Mouse (Mus musculus): ENCODE results near the gene Ppp1r15b. TPM values are rescaled to one million over a fixed set of nuclear protein-coding genes. Genes with fewer than 3 reads are reported as not detected.

Ppp1r15b gene
- polyA plus RNA-seq, 1 experiment from 2014 or later, result 55.3 TPM

GRCm38 (mm10) chr1:133118127-133118526 is 12.8 kb upstream of the Ppp1r15b start:
- Histone ChIP-seq H3K9ac (ENCODE audit: low read length) (no peak overlapping the region), H3K4me3 (replicated peaks; ENCODE audit: low read length) (no peak overlapping the region), H3K9me3 (replicated peaks; ENCODE audit: control insufficient read depth, low read length) (0 out of 2 replicates have a peak, but pooled peaks cover 3% of the 10 kb centered on the region), H3K27me3 (ENCODE audit: control insufficient read depth, insufficient read depth, low read length) (no peaks in the 10 kb centered on the region), H3K4me1 (ENCODE audit: control insufficient read depth, insufficient read depth, low read length) (peaks cover 9% of the 10 kb centered on the region), H3K36me3 (ENCODE audit: control insufficient read depth, insufficient read depth, low read length) (no peaks in the 10 kb centered on the region), H3K4me2 (ENCODE audit: low read depth, low read length) (no peak overlapping the region), H3K27ac (ENCODE audit: low read length) (no peak overlapping the region)
- WGBS, result 88% methylated on average over 5 of the region's 5 CpGs
- no peak for ATAC-seq (ENCODE audit: insufficient read depth, low FRiP score)

- Histone ChIP-seq H3K36me3 (ENCODE audit: control insufficient read depth, insufficient read depth, low read length) (no peaks in the 10 kb centered on the region), H3K4me3 (replicated peaks; ENCODE audit: low read length) (no peak overlapping the region), H3K27ac (ENCODE audit: low read length) (no peak overlapping the region), H3K9me3 (replicated peaks; ENCODE audit: control insufficient read depth, low read length) (0 out of 2 replicates have a peak, but pooled peaks cover 3% of the 10 kb centered on the region), H3K27me3 (ENCODE audit: control insufficient read depth, insufficient read depth, low read length) (no peaks in the 10 kb centered on the region), H3K9ac (ENCODE audit: low read length) (no peak overlapping the region), H3K4me1 (ENCODE audit: control insufficient read depth, insufficient read depth, low read length) (peaks cover 9% of the 10 kb centered on the region), H3K4me2 (ENCODE audit: low read depth, low read length) (no peak overlapping the region)
- no peak for ATAC-seq (ENCODE audit: insufficient read depth, low FRiP score)
- WGBS, result 65% methylated on average over 3 of the region's 3 CpGs
Measured at GRCm38 (mm10) chr1:133118844-133119243, 12.1 kb upstream of the Ppp1r15b start.

GRCm38 (mm10) chr1:133119931-133120712 is 10.8 kb upstream of the Ppp1r15b start:
- H3K27ac ChIP-seq (ENCODE audit: low read length), result peak overlapping the region; percentile 44

DNA sequence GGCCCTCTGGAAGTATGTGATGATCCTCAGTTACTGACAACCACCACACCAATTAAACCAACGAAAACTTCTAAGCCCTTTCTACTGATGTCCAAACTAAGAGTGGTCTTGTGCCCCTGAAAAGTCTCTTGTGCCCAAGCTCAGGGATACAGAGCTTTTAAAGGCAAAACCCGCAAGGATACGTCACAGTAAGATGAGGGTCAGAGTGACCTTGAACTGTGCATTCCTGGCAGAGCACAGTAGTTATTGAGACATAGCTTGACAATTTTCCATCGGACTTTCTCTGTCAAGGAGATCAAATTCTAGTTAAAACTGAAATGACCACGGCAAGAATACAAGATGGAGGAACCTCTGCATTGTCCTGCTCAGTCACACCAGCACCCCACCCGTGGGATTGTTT is 9.7 kb upstream of the Ppp1r15b start:
- no peaks in the 10 kb centered on the region for H3K36me3 ChIP-seq (ENCODE audit: control insufficient read depth, insufficient read depth, low read length)
- no peaks in the 10 kb centered on the region for H3K9me3 ChIP-seq (replicated peaks; ENCODE audit: control insufficient read depth, low read length)
- no peak for ATAC-seq (ENCODE audit: insufficient read depth, low FRiP score)
- H3K9ac ChIP-seq (ENCODE audit: low read length), result no peak overlapping the region
- 49% methylated on average over 6 of the region's 6 CpGs for WGBS
- peaks cover 9% of the 10 kb centered on the region for H3K4me1 ChIP-seq (ENCODE audit: control insufficient read depth, insufficient read depth, low read length)
- no peak overlapping the region for H3K27ac ChIP-seq (ENCODE audit: low read length)
- no peaks in the 10 kb centered on the region for H3K27me3 ChIP-seq (ENCODE audit: control insufficient read depth, insufficient read depth, low read length)
- no peak overlapping the region for H3K4me2 ChIP-seq (ENCODE audit: low read depth, low read length)
- no peak overlapping the region for H3K4me3 ChIP-seq (replicated peaks; ENCODE audit: low read length)

More at GRCm38 (mm10) chr1:133119931-133120712, 10.8 kb upstream of the Ppp1r15b start:
- 0 out of 2 replicates have a peak, but pooled peaks have one; percentile 31 for ATAC-seq (ENCODE audit: insufficient read depth, low FRiP score)
- H3K27me3 ChIP-seq (ENCODE audit: control insufficient read depth, insufficient read depth, low read length), result no peaks in the 10 kb centered on the region
- peaks cover 9% of the 10 kb centered on the region for H3K4me1 ChIP-seq (ENCODE audit: control insufficient read depth, insufficient read depth, low read length)
- no peak overlapping the region for H3K4me2 ChIP-seq (ENCODE audit: low read depth, low read length)
- H3K9me3 ChIP-seq (replicated peaks; ENCODE audit: control insufficient read depth, low read length), result no peaks in the 10 kb centered on the region
- 25% methylated on average over 7 of the region's 7 CpGs for WGBS
- H3K4me3 ChIP-seq (replicated peaks; ENCODE audit: low read length), result no peak overlapping the region
- H3K36me3 ChIP-seq (ENCODE audit: control insufficient read depth, insufficient read depth, low read length), result no peaks in the 10 kb centered on the region
- no peak overlapping the region for H3K9ac ChIP-seq (ENCODE audit: low read length)

DNA sequence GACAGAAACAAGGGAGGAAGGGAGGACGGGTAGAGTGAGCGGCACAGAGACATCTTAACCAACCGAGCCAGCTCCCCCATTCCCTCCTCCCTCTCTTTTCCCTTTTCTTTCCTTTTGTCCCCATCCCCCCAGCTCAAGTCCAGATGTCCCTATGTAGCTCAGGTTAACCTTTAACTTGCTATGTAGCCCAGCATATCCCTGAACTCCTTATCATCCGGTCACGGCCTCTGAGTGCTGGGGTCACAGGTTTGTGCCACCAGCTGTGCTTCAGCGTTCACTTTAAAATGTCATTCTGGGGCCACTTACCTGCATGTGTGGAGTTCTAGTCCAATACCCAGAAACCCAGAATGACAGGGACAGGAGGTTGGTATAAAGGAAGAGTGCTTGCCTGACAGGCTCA is 6.8 kb upstream of the Ppp1r15b start:
- H3K4me2 ChIP-seq (ENCODE audit: low read depth, low read length), result no peak overlapping the region
- H3K4me3 ChIP-seq (replicated peaks; ENCODE audit: low read length), result no peak overlapping the region
- H3K36me3 ChIP-seq (ENCODE audit: control insufficient read depth, insufficient read depth, low read length), result no peaks in the 10 kb centered on the region
- H3K4me1 ChIP-seq (ENCODE audit: control insufficient read depth, insufficient read depth, low read length), result peaks cover 4% of the 10 kb centered on the region; the same call in 1 of the 2 replicates
- 73% methylated on average over 6 of the region's 6 CpGs for WGBS
- H3K27ac ChIP-seq (ENCODE audit: low read length), result no peak overlapping the region
- no peaks in the 10 kb centered on the region for H3K27me3 ChIP-seq (ENCODE audit: control insufficient read depth, insufficient read depth, low read length)
- H3K9me3 ChIP-seq (replicated peaks; ENCODE audit: control insufficient read depth, low read length), result no peaks in the 10 kb centered on the region
- no peak overlapping the region for H3K9ac ChIP-seq (ENCODE audit: low read length)
- ATAC-seq (ENCODE audit: insufficient read depth, low FRiP score), result no peak

GRCm38 (mm10) chr1:133125640-133126364 is 5.1 kb upstream of the Ppp1r15b start:
- no peak overlapping the region for H3K27ac ChIP-seq (ENCODE audit: low read length)
- H3K27me3 ChIP-seq (ENCODE audit: control insufficient read depth, insufficient read depth, low read length), result no peaks in the 10 kb centered on the region
- WGBS, result 83% methylated on average over 9 of the region's 9 CpGs
- no peaks in the 10 kb centered on the region for H3K36me3 ChIP-seq (ENCODE audit: control insufficient read depth, insufficient read depth, low read length)
- no peak overlapping the region for H3K4me3 ChIP-seq (replicated peaks; ENCODE audit: low read length)
- no peak for ATAC-seq (ENCODE audit: insufficient read depth, low FRiP score)
- H3K4me1 ChIP-seq (ENCODE audit: control insufficient read depth, insufficient read depth, low read length), result peaks cover 11% of the 10 kb centered on the region; the same call in 1 of the 2 replicates
- H3K9me3 ChIP-seq (replicated peaks; ENCODE audit: control insufficient read depth, low read length), result no peaks in the 10 kb centered on the region
- no peak overlapping the region for H3K9ac ChIP-seq (ENCODE audit: low read length)
- no peak overlapping the region for H3K4me2 ChIP-seq (ENCODE audit: low read depth, low read length)

DNA sequence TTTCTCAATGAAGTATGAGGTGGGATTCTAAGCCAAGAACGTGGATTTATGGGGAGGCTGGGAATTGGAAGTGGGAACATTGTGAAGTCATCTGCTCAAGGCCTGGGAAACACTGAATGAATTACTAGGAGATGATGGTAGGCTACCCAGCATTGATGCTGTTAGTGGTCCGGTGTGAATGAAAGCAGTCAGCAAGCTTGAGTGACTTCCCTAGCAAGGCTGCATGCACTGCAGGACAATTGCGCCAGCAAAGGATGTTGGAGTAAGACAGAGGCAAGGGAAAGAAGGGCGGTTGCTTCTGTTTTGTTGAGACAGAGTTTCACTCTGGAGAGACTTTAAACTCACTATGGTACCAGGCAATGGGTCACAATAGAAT is 4.6 kb upstream of the Ppp1r15b start:
- Histone ChIP-seq H3K27me3 (ENCODE audit: control insufficient read depth, insufficient read depth, low read length) (no peaks in the 10 kb centered on the region), H3K4me3 (replicated peaks; ENCODE audit: low read length) (no peak overlapping the region), H3K4me2 (ENCODE audit: low read depth, low read length) (no peak overlapping the region), H3K9me3 (replicated peaks; ENCODE audit: control insufficient read depth, low read length) (no peaks in the 10 kb centered on the region), H3K9ac (ENCODE audit: low read length) (no peak overlapping the region), H3K36me3 (ENCODE audit: control insufficient read depth, insufficient read depth, low read length) (no peaks in the 10 kb centered on the region), H3K27ac (ENCODE audit: low read length) (no peak overlapping the region), H3K4me1 (ENCODE audit: control insufficient read depth, insufficient read depth, low read length) (peaks cover 11% of the 10 kb centered on the region; the same call in 1 of the 2 replicates)
- WGBS, result 68% methylated on average over 4 of the region's 4 CpGs
- no peak for ATAC-seq (ENCODE audit: insufficient read depth, low FRiP score)

- H3K9ac ChIP-seq (ENCODE audit: low read length), result no peak overlapping the region
- no peaks in the 10 kb centered on the region for H3K9me3 ChIP-seq (replicated peaks; ENCODE audit: control insufficient read depth, low read length)
- no peak overlapping the region for H3K4me2 ChIP-seq (ENCODE audit: low read depth, low read length)
- no peak overlapping the region for H3K4me3 ChIP-seq (replicated peaks; ENCODE audit: low read length)
- H3K27ac ChIP-seq (ENCODE audit: low read length), result no peak overlapping the region
- peaks cover 11% of the 10 kb centered on the region; the same call in 1 of the 2 replicates for H3K4me1 ChIP-seq (ENCODE audit: control insufficient read depth, insufficient read depth, low read length)
- no peaks in the 10 kb centered on the region for H3K36me3 ChIP-seq (ENCODE audit: control insufficient read depth, insufficient read depth, low read length)
- H3K27me3 ChIP-seq (ENCODE audit: control insufficient read depth, insufficient read depth, low read length), result no peaks in the 10 kb centered on the region
- WGBS, result 52% methylated on average over 9 of the region's 9 CpGs
- ATAC-seq (ENCODE audit: insufficient read depth, low FRiP score), result no peak
Measured at GRCm38 (mm10) chr1:133127328-133127727, 3.6 kb upstream of the Ppp1r15b start.
